Mouse (Mus musculus) liver, embryonic 14.5 days (tissue): ENCODE measurements around the gene Zbed6.

Experiments
- CTCF ChIP-seq: IDR thresholded peaks from 2 replicates; pipeline ENCODE4 v1.5.1; 2016; ENCODE audit warnings: antibody characterized with exemption, low read depth, control low read depth
- EP300 ChIP-seq: IDR thresholded peaks from 2 replicates; pipeline ENCODE4 v1.6.1; 2016; ENCODE audit warnings: antibody characterized with exemption, low read depth

- TF ChIP-seq CTCF (no peak), EP300 (no peak; the same call in 1 of the 2 replicates)
These were observed 42.4 kb downstream of the Zbed6 start for GRCm38 (mm10) chr1:133618311-133618710.
